Mouse (Mus musculus): ENCODE data around the gene Prim2.

- TF ChIP-seq CTCF (IDR thresholded peaks at IDR 0.05; ENCODE audit: low read depth), result no peak
- no peak for TF ChIP-seq EP300 (IDR thresholded peaks at IDR 0.05; ENCODE audit: low read depth)
Measured at GRCm38 (mm10) chr1:33608133-33608532, 61.5 kb downstream of the Prim2 start.

Measured in liver, postnatal 0 days (tissue).